Comparison of ENCODE assay signal across 8 mouse cellular contexts in genomic region chr14:8080718-8081117, GRCm38 (mm10). TPM values are rescaled to one million over a fixed set of nuclear protein-coding genes. Genes with fewer than 3 reads are reported as not detected.
DNase-seq lines count a peak whose midpoint lies in the region; ATAC-seq lines count a peak whose summit lies in the region.

No protein-coding gene starts in this region.

- H3K36me3 ChIP-seq in forebrain, embryonic 16.5 days (ENCODE audit: control insufficient read depth, insufficient read depth): peaks cover 10% of the 10 kb centered on the region
- peaks cover 27% of the 10 kb centered on the region for H3K36me3 ChIP-seq in limb, embryonic 10.5 days

- H3K4me2 ChIP-seq in forebrain, embryonic 16.5 days (ENCODE audit: low read length): peak overlapping the region; percentile 98

- H3K9me3 ChIP-seq in forebrain, embryonic 16.5 days (ENCODE audit: control insufficient read depth, low read length): no peaks in the 10 kb centered on the region
- no peaks in the 10 kb centered on the region for H3K9me3 ChIP-seq in limb, embryonic 10.5 days (replicated peaks)

- H3K9ac ChIP-seq in forebrain, embryonic 16.5 days (replicated peaks; ENCODE audit: low read depth, low read length): peak overlapping the region; percentile 87

- peak overlapping the region; percentile 92 for H3K27ac ChIP-seq in forebrain, embryonic 16.5 days (ENCODE audit: low read length)
- peak overlapping the region; percentile 94 for H3K27ac ChIP-seq in limb, embryonic 10.5 days

- H3K4me3 ChIP-seq in forebrain, embryonic 16.5 days (replicated peaks; ENCODE audit: low read length): peak overlapping the region; percentile 77
- peak overlapping the region; percentile 82 for H3K4me3 ChIP-seq in limb, embryonic 10.5 days

- no peaks in the 10 kb centered on the region for H3K27me3 ChIP-seq in forebrain, embryonic 16.5 days (replicated peaks; ENCODE audit: control insufficient read depth, insufficient read depth, low read length)
- no peaks in the 10 kb centered on the region for H3K27me3 ChIP-seq in limb, embryonic 10.5 days (ENCODE audit: low read depth, poor library complexity, severe bottlenecking)

- 2% methylated on average over 11 of the region's 11 CpGs for WGBS in forebrain, embryonic 16.5 days
- 7% methylated on average over 11 of the region's 11 CpGs for WGBS in limb, embryonic 10.5 days

- DNase-seq in kidney, adult 18-20 months: peak; percentile 30
- no peak for DNase-seq in kidney, adult 11 months
- peak; percentile 64 for DNase-seq in R1 (ENCODE audit: low read depth, low spot score)
- peak; percentile 45 for DNase-seq in limb, embryonic 10.5 days (ENCODE audit: low spot score)
- DNase-seq in mesoderm, embryonic 11.5 days (ENCODE audit: low read depth, low spot score): peak; percentile 25
- DNase-seq in frontal cortex, postnatal 36 days (ENCODE audit: low spot score in 2 of 2): no peak
- DNase-seq in left cerebral cortex, adult 11 months (ENCODE audit: low spot score): no peak

- peak; percentile 37 for ATAC-seq in forebrain, embryonic 16.5 days

- H3K4me1 ChIP-seq in forebrain, embryonic 16.5 days (replicated peaks; ENCODE audit: control insufficient read depth, insufficient read depth, low read length): peaks cover 14% of the 10 kb centered on the region
- peaks cover 14% of the 10 kb centered on the region for H3K4me1 ChIP-seq in limb, embryonic 10.5 days

RNA-seq across cellular contexts. Expression of gene Rpp14, which starts 0.6 kb away (rescaled TPM):
- 59.5 and 70.2 TPM in 2 replicates for polyA plus RNA-seq in forebrain, embryonic 16.5 days (2015; fragmentation: Nextera tagmentation; extraction: Ambion mirVana)
- polyA plus RNA-seq in limb, embryonic 10.5 days (2016; fragmentation: Nextera tagmentation; extraction: Ambion mirVana): 51.3 and 53.6 TPM in 2 replicates

RNA-seq across cellular contexts. Expression of gene Pxk, which starts 17.3 kb away (rescaled TPM):
- 51.2 and 63.0 TPM in 2 replicates for polyA plus RNA-seq in forebrain, embryonic 16.5 days (2015; fragmentation: Nextera tagmentation; extraction: Ambion mirVana)
- polyA plus RNA-seq in limb, embryonic 10.5 days (2016; fragmentation: Nextera tagmentation; extraction: Ambion mirVana): 15.7 and 21.7 TPM in 2 replicates

Comparison
In these comparisons a context has a peak if more than half of its experiments do, and no peak if none do; other contexts are left out.
1. DNase-seq: peak in kidney, adult 18-20 months (single experiment), R1 (single experiment), limb, embryonic 10.5 days (single experiment) and mesoderm, embryonic 11.5 days (single experiment); none in kidney, adult 11 months (single experiment), frontal cortex, postnatal 36 days (0 of 2) and left cerebral cortex, adult 11 months (single experiment).